Mouse (Mus musculus) heart, adult 9 months (tissue): Measurements from ENCODE around the gene Fntb.

Experiments
- DNase-seq, 2 experiments: peaks; one replicate each; pipeline ENCODE4 v3.0.0; 2022; ENCODE audit warnings: low spot score in 2 of 2

The Fntb gene

GRCm38 (mm10) chr12:76920398-76920797, 155.0 kb downstream of the Fntb start:
- no peak for DNase-seq

GRCm38 (mm10) chr12:76920990-76921389, 155.6 kb downstream of the Fntb start:
- DNase-seq: no peak

- peak; percentile 33 to 63 for DNase-seq
Observed at GRCm38 (mm10) chr12:76923118-76923517, 157.7 kb downstream of the Fntb start.

GRCm38 (mm10) chr12:76924904-76925604, 159.7 kb downstream of the Fntb start:
- DNase-seq: no peak

- DNase-seq: peak; percentile 70 to 79
Observed at GRCm38 (mm10) chr12:76926338-76926945, 161.1 kb downstream of the Fntb start.

- no peak for DNase-seq
Observed at GRCm38 (mm10) chr12:76927012-76927411, 161.6 kb downstream of the Fntb start.

- no peak for DNase-seq
Observed at GRCm38 (mm10) chr12:76927539-76927938, 162.2 kb downstream of the Fntb start.

GRCm38 (mm10) chr12:76930177-76930576, 164.8 kb downstream of the Fntb start:
- no peak for DNase-seq

- DNase-seq: peak; percentile 50 to 79
Observed at GRCm38 (mm10) chr12:76931739-76932687, 166.6 kb downstream of the Fntb start.

GRCm38 (mm10) chr12:76932688-76933060, 167.3 kb downstream of the Fntb start:
- no peak for DNase-seq

- no peak for DNase-seq
Observed at GRCm38 (mm10) chr12:76934438-76934837, 169.0 kb downstream of the Fntb start.

GRCm38 (mm10) chr12:76936211-76936610, 170.8 kb downstream of the Fntb start:
- DNase-seq: no peak

GRCm38 (mm10) chr12:76938013-76938412, 172.6 kb downstream of the Fntb start:
- no peak for DNase-seq

GRCm38 (mm10) chr12:76941524-76941923, 176.1 kb downstream of the Fntb start:
- DNase-seq: no peak

GRCm38 (mm10) chr12:76942476-76942875, 177.1 kb downstream of the Fntb start:
- no peak for DNase-seq

- no peak for DNase-seq
Observed at GRCm38 (mm10) chr12:76943046-76943445, 177.7 kb downstream of the Fntb start.

GRCm38 (mm10) chr12:76943466-76943865, 178.1 kb downstream of the Fntb start:
- DNase-seq: no peak

GRCm38 (mm10) chr12:76947487-76947886, 182.1 kb downstream of the Fntb start:
- no peak for DNase-seq

- DNase-seq: no peak
Observed at GRCm38 (mm10) chr12:76948185-76948584, 182.8 kb downstream of the Fntb start.

- no peak for DNase-seq
Observed at GRCm38 (mm10) chr12:76948781-76949180, 183.4 kb downstream of the Fntb start.

GRCm38 (mm10) chr12:76950330-76950729, 184.9 kb downstream of the Fntb start:
- no peak for DNase-seq

GRCm38 (mm10) chr12:76953750-76954363, 188.5 kb downstream of the Fntb start:
- no peak for DNase-seq
